Mouse (Mus musculus): ENCODE measurements around the gene Zic1.

Gene Zic1

GRCm38 (mm10) chr9:91369293-91369991 is 3.8 kb upstream of the Zic1 start:
- DNase-seq (ENCODE audit: low spot score in 2 of 2): peak in 1 of 2 experiments; percentile 60

- DNase-seq (ENCODE audit: low spot score in 2 of 2): no peak
Measured at GRCm38 (mm10) chr9:91368946-91369292, 3.3 kb upstream of the Zic1 start.

- peak in 1 of 2 experiments; percentile 39 for DNase-seq (ENCODE audit: low spot score in 2 of 2)
Measured at GRCm38 (mm10) chr9:91368150-91368549, 2.5 kb upstream of the Zic1 start.

GRCm38 (mm10) chr9:91366999-91367811 is 1.6 kb upstream of the Zic1 start:
- peak in 1 of 2 experiments; percentile 34 for DNase-seq (ENCODE audit: low spot score in 2 of 2)

- peak in 1 of 2 experiments; percentile 60 for DNase-seq (ENCODE audit: low spot score in 2 of 2)
Measured at GRCm38 (mm10) chr9:91366226-91366998, 802 bp upstream of the Zic1 start.

- peak in 1 of 2 experiments; percentile 60 for DNase-seq (ENCODE audit: low spot score in 2 of 2)
Measured at GRCm38 (mm10) chr9:91364971-91365501, 574 bp downstream of the Zic1 start.

- peak in 1 of 2 experiments; percentile 60 for DNase-seq (ENCODE audit: low spot score in 2 of 2)
Measured at GRCm38 (mm10) chr9:91364127-91364970, 1.3 kb downstream of the Zic1 start.

- DNase-seq (ENCODE audit: low spot score in 2 of 2): no peak
Measured at GRCm38 (mm10) chr9:91363814-91364126, 1.8 kb downstream of the Zic1 start.

- no peak for DNase-seq (ENCODE audit: low spot score in 2 of 2)
Measured at GRCm38 (mm10) chr9:91363011-91363730, 2.4 kb downstream of the Zic1 start.

- peak in 1 of 2 experiments; percentile 41 for DNase-seq (ENCODE audit: low spot score in 2 of 2)
Measured at GRCm38 (mm10) chr9:91361856-91362601, 3.6 kb downstream of the Zic1 start, which contains the start of gene Zic4. TSS of gene Zic4 (plus strand) at chr9:91362413.

- DNase-seq (ENCODE audit: low spot score in 2 of 2): peak in 1 of 2 experiments; percentile 35
Measured at GRCm38 (mm10) chr9:91361033-91361855, 4.4 kb downstream of the Zic1 start.

GRCm38 (mm10) chr9:91360151-91361032 is 5.2 kb downstream of the Zic1 start:
- no peak for DNase-seq (ENCODE audit: low spot score in 2 of 2)

GRCm38 (mm10) chr9:91358851-91359687 is 6.5 kb downstream of the Zic1 start:
- DNase-seq (ENCODE audit: low spot score in 2 of 2): no peak

GRCm38 (mm10) chr9:91357321-91357720 is 8.3 kb downstream of the Zic1 start:
- no peak for DNase-seq (ENCODE audit: low spot score in 2 of 2)

GRCm38 (mm10) chr9:91356353-91356740 is 9.3 kb downstream of the Zic1 start:
- no peak for DNase-seq (ENCODE audit: low spot score in 2 of 2)

GRCm38 (mm10) chr9:91355629-91356352 is 9.8 kb downstream of the Zic1 start:
- DNase-seq (ENCODE audit: low spot score in 2 of 2): peak; percentile 72 to 91
